Mouse (Mus musculus) hindbrain, postnatal 0 days (tissue): ENCODE results near the gene Gm49321. TPM values are rescaled to one million over a fixed set of nuclear protein-coding genes. Genes with fewer than 3 reads are reported as not detected.

ENCODE experiments used
- ATAC-seq: fragments of 200-750 bp; cut with Nextera tagmentation; 2 replicates; pipeline ENCODE4 v1.8.0; 2017; ENCODE audit warnings: mild to moderate bottlenecking, moderate TSS enrichment, moderate library complexity
- DNase-seq: peaks from one replicate; pipeline ENCODE4 v3.0.0-alpha.2; 2015; ENCODE audit warnings: low spot score
- H3K27ac ChIP-seq: fragments of 300-500 bp; sonication (generic); 2 replicates; pipeline ENCODE4 v1.5.1; 2014; ENCODE audit warnings: mild to moderate bottlenecking
- H3K27me3 ChIP-seq: fragments of 300-500 bp; sonication (generic); 2 replicates; pipeline ENCODE4 v1.6.1; 2014; ENCODE audit warnings: low read length, mixed read lengths; ENCODE audit not compliant: insufficient read depth
- H3K36me3 ChIP-seq: fragments of 300-500 bp; sonication (generic); 2 replicates; pipeline ENCODE4 v1.6.1; 2014; ENCODE audit warnings: low read length, mixed read lengths; ENCODE audit not compliant: insufficient read depth
- H3K4me1 ChIP-seq: fragments of 300-500 bp; sonication (generic); 2 replicates; pipeline ENCODE4 v1.6.1; 2014; ENCODE audit warnings: antibody characterized with exemption, low read length, mixed read lengths; ENCODE audit not compliant: insufficient read depth
- H3K4me2 ChIP-seq: fragments of 300-500 bp; sonication (generic); 2 replicates; pipeline ENCODE4 v1.6.1; 2014; ENCODE audit warnings: low read depth, mild to moderate bottlenecking, low read length, moderate library complexity, mixed read lengths
- H3K4me3 ChIP-seq: fragments of 300-500 bp; sonication (generic); 2 replicates; pipeline ENCODE4 v1.5.1; 2014; ENCODE audit warnings: low read length
- H3K9ac ChIP-seq: fragments of 300-500 bp; sonication (generic); replicated peaks from 2 replicates; pipeline ENCODE4 v1.6.1; 2014; ENCODE audit warnings: mild to moderate bottlenecking, low read length, moderate library complexity, mixed read lengths
- H3K9me3 ChIP-seq: fragments of 300-500 bp; sonication (generic); 2 replicates; pipeline ENCODE4 v1.6.1; 2016; ENCODE audit warnings: low read length, mixed read lengths
- CTCF ChIP-seq: IDR thresholded peaks from 2 replicates; pipeline ENCODE4 v1.5.1; 2016; ENCODE audit warnings: antibody characterized with exemption, control low read depth, low read depth
- WGBS: fragments of 180-500 bp; shearing (Covaris S2); extraction: QIAGEN DNeasy Blood & Tissue Kit; methylation state at CpG from one replicate; pipeline ENCODE4 v1.1.7; 2014; 5-methylcytosine and 5-hydroxymethylcytosine counted together
- polyA plus RNA-seq: library from polyadenylated mRNA; unstranded; fragments of >200 nt; fragmentation: Nextera tagmentation; extraction: Ambion mirVana; gene quantifications from 2 replicates; pipeline ENCODE4 v1.2.1, GENCODE M21; 2015
- total RNA-seq: library from RNA; depleted of rRNA; stranded (reverse); fragments of >200 nt; gene quantifications from 2 replicates; pipeline ENCODE4 v1.2.3, GENCODE M21; 2014

Gene Gm49321
- total and polyA plus RNA-seq, 2 experiments from 2014 or later, result 14.8 TPM; not detected in 1

DNA sequence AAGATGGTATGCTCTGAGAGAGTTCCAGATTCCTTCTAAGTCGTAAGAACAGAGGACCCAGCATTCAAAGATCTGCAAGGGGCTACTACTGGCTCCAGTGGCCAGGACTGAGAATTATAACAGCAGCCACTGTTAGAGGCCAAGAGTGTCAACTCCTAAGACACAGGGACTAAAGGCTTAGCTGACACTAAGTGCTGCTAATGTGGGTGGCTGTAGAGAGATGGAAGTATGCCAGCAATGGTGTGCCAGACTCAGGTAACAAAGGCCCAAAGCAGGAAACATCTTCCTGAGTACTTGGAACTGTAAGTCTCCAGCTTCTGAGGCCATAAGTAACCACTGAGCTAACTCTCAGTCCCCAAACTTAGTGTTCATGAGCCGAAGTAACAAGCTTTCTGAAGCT, 21.4 kb downstream of the Gm49321 start:
- Histone ChIP-seq H3K9me3 (no peaks in the 10 kb centered on the region), H3K4me1 (no peaks in the 10 kb centered on the region), H3K4me3 (no peak overlapping the region), H3K36me3 (no peaks in the 10 kb centered on the region), H3K9ac (no peak overlapping the region), H3K4me2 (no peak overlapping the region), H3K27me3 (no peaks in the 10 kb centered on the region), H3K27ac (no peak overlapping the region)
- ATAC-seq, result no peak
- TF ChIP-seq CTCF, result no peak
- DNase-seq, result no peak
- WGBS, result 82% methylated on average over 2 of the region's 2 CpGs

- DNase-seq (peak; percentile 99), ATAC-seq (peak; percentile 100)
- Histone ChIP-seq H3K27me3 (no peaks in the 10 kb centered on the region), H3K36me3 (peaks cover 12% of the 10 kb centered on the region; the same call in 1 of the 2 replicates), H3K4me3 (peak within 1 kb of the TSS; percentile 66), H3K4me2 (peak within 1 kb of the TSS; percentile 73), H3K27ac (peak within 1 kb of the TSS; percentile 79), H3K4me1 (peaks cover 10% of the 10 kb centered on the region; the same call in 1 of the 2 replicates), H3K9ac (peak within 1 kb of the TSS; percentile 70), H3K9me3 (no peaks in the 10 kb centered on the region)
- no peak for TF ChIP-seq CTCF
- WGBS, result under 1% methylated on average over 60 of the region's 60 CpGs
Measured at GRCm38 (mm10) chr12:73964291-73965281, 27.1 kb downstream of the Gm49321 start, which contains the start of gene Snapc1. TSS of gene Snapc1 (plus strand) at chr12:73964481.

GRCm38 (mm10) chr12:73969142-73969541, 31.7 kb downstream of the Gm49321 start:
- 95% methylated on average over 8 of the region's 8 CpGs for WGBS
- Histone ChIP-seq H3K4me1 (peaks cover 10% of the 10 kb centered on the region; the same call in 1 of the 2 replicates), H3K9ac (no peak overlapping the region), H3K4me2 (no peak overlapping the region), H3K36me3 (peaks cover 38% of the 10 kb centered on the region), H3K9me3 (no peaks in the 10 kb centered on the region), H3K27me3 (no peaks in the 10 kb centered on the region), H3K27ac (no peak overlapping the region), H3K4me3 (no peak overlapping the region)
- no peak for TF ChIP-seq CTCF
- ATAC-seq (no peak), DNase-seq (no peak)

- peaks cover 69% of the 10 kb centered on the region for H3K36me3 ChIP-seq
- H3K27ac ChIP-seq, result no peak overlapping the region
- no peak overlapping the region for H3K4me3 ChIP-seq
- no peak overlapping the region for H3K4me2 ChIP-seq
- no peaks in the 10 kb centered on the region for H3K27me3 ChIP-seq
- ATAC-seq (no peak), DNase-seq (no peak)
- 93% methylated on average over 6 of the region's 6 CpGs for WGBS
- H3K4me1 ChIP-seq, result no peaks in the 10 kb centered on the region
- no peak for TF ChIP-seq CTCF
- no peaks in the 10 kb centered on the region for H3K9me3 ChIP-seq
- H3K9ac ChIP-seq, result no peak overlapping the region
Measured at GRCm38 (mm10) chr12:73974584-73974983, 37.1 kb downstream of the Gm49321 start.

- 83% methylated on average over 3 of the region's 3 CpGs for WGBS
- Histone ChIP-seq H3K9me3 (no peaks in the 10 kb centered on the region), H3K27me3 (no peaks in the 10 kb centered on the region), H3K27ac (no peak overlapping the region), H3K4me3 (no peak overlapping the region), H3K4me2 (no peak overlapping the region), H3K36me3 (peaks cover 57% of the 10 kb centered on the region), H3K4me1 (0 out of 2 replicates have a peak, but pooled peaks cover 3% of the 10 kb centered on the region), H3K9ac (no peak overlapping the region)
- no peak for TF ChIP-seq CTCF
- ATAC-seq (no peak), DNase-seq (no peak)
Measured at GRCm38 (mm10) chr12:73978144-73978543, 40.7 kb downstream of the Gm49321 start.

- no peak overlapping the region for H3K9ac ChIP-seq
- ATAC-seq (no peak), DNase-seq (no peak)
- 0 out of 2 replicates have a peak, but pooled peaks cover 3% of the 10 kb centered on the region for H3K4me1 ChIP-seq
- no peak overlapping the region for H3K4me3 ChIP-seq
- WGBS, result 98% methylated on average over 5 of the region's 5 CpGs
- no peaks in the 10 kb centered on the region for H3K27me3 ChIP-seq
- H3K36me3 ChIP-seq, result peaks cover 61% of the 10 kb centered on the region
- no peak for TF ChIP-seq CTCF
- H3K27ac ChIP-seq, result no peak overlapping the region
- no peaks in the 10 kb centered on the region for H3K9me3 ChIP-seq
- H3K4me2 ChIP-seq, result no peak overlapping the region
Measured at GRCm38 (mm10) chr12:73979667-73980066, 42.2 kb downstream of the Gm49321 start.
